Mouse (Mus musculus): ENCODE results near the gene Uhrf1bp1l.

DNA sequence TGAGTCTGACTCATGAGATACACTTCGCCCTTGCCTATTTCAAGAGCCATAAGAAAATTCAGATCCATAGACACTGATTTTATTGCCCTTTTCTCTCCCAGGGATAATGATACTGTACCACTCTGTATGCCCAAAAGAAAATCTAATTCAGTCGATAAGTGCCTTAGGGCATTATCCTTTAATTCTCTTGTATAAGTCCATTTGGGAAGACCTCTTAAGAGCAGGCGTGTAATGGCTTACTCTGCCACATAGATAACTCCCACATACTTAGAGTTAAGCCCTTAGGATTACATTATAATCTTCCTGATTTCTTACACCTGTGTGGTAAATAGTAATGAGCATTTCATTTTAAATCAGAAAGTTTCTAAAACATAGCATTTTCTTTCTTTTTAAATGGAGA is 1.8 kb downstream of the Uhrf1bp1l start:
- TF ChIP-seq TCF12 (IDR thresholded peaks at IDR 0.05; ENCODE audit: insufficient read depth, poor library complexity, severe bottlenecking) (no peak), POLR2A (IDR thresholded peaks at IDR 0.05; ENCODE audit: insufficient read length, low read depth) (no peak)
